Mouse (Mus musculus) embryonic facial prominence, embryonic 14.5 days (tissue): ENCODE measurements at regions not wholly inside any gene's neighbourhood (a gene's known extent, or its start where the extent isn't known, plus 50 kb on each side); places are given as distances from the start of the nearest gene placed in this dataset.

Experiments
- ATAC-seq: fragments of 200-750 bp; cut with Nextera tagmentation; 2 replicates; pipeline ENCODE4 v1.8.0; 2017; ENCODE audit warnings: low read depth, moderate number of reproducible peaks, moderate TSS enrichment
- DNase-seq: peaks from one replicate; pipeline ENCODE4 v3.0.0-alpha.2; 2015; ENCODE audit warnings: low spot score
- H3K27ac ChIP-seq: fragments of 300-500 bp; sonication (generic); replicated peaks from 2 replicates; pipeline ENCODE4 v1.5.1; 2014; ENCODE audit warnings: low read depth, mild to moderate bottlenecking, low read length, moderate library complexity
- H3K27me3 ChIP-seq: fragments of 300-500 bp; sonication (generic); replicated peaks from 2 replicates; pipeline ENCODE4 v1.6.1; 2014; ENCODE audit warnings: low read length; ENCODE audit not compliant: control insufficient read depth, insufficient read depth
- H3K36me3 ChIP-seq: fragments of 300-500 bp; sonication (generic); 2 replicates; pipeline ENCODE4 v1.6.1; 2014; ENCODE audit warnings: low read length, mixed read lengths; ENCODE audit not compliant: control insufficient read depth, insufficient read depth
- H3K4me1 ChIP-seq: fragments of 300-500 bp; sonication (generic); 2 replicates; pipeline ENCODE4 v1.6.1; 2014; ENCODE audit warnings: antibody characterized with exemption, low read length; ENCODE audit not compliant: control insufficient read depth, insufficient read depth
- H3K4me2 ChIP-seq: fragments of 300-500 bp; sonication (generic); 2 replicates; pipeline ENCODE4 v1.6.1; 2014; ENCODE audit warnings: low read depth, mild to moderate bottlenecking, low read length, moderate library complexity, mixed read lengths
- H3K4me3 ChIP-seq: fragments of 300-500 bp; sonication (generic); 2 replicates; pipeline ENCODE4 v1.5.1; 2014; ENCODE audit warnings: low read depth, mild to moderate bottlenecking, low read length
- H3K9ac ChIP-seq: fragments of 300-500 bp; sonication (generic); 2 replicates; pipeline ENCODE4 v1.6.1; 2014; ENCODE audit warnings: low read depth, mild to moderate bottlenecking, low read length, moderate library complexity, mixed read lengths
- H3K9me3 ChIP-seq: fragments of 300-500 bp; sonication (generic); 2 replicates; pipeline ENCODE4 v1.6.1; 2016; ENCODE audit warnings: low read length; ENCODE audit not compliant: control insufficient read depth
- WGBS: fragments of 180-500 bp; shearing (Covaris S2); extraction: QIAGEN DNeasy Blood & Tissue Kit; methylation state at CpG from one replicate; pipeline ENCODE4 v1.1.7; 2014; 5-methylcytosine and 5-hydroxymethylcytosine counted together

DNA sequence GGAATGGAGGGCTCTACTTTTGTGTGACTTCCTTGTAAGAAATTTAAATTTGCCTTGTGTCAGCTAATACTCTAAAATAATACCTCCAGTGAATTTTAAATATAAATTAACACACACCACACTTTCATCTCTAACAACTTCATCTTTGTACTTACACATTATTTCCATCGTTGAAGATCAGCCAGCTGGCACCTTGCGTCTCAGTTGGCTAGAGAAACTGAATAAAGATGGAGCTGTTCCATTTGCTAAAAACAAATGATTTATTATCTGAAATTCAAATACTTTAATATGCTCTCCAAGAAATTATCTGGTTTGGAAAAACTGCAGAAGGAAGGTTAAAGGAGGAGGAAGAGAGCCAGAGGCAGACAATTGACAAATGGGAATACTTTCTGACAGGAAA is 122.0 kb upstream of the Gm11096 start:
- no peaks in the 10 kb centered on the region for H3K36me3 ChIP-seq
- no peak overlapping the region for H3K9ac ChIP-seq
- H3K4me1 ChIP-seq: no peaks in the 10 kb centered on the region
- no peaks in the 10 kb centered on the region for H3K9me3 ChIP-seq
- WGBS: 86% methylated on average over 2 of the region's 2 CpGs
- DNase-seq (peak; percentile 30), ATAC-seq (no peak)
- H3K4me2 ChIP-seq: no peak overlapping the region
- no peak overlapping the region for H3K27ac ChIP-seq
- H3K4me3 ChIP-seq: no peak overlapping the region
- H3K27me3 ChIP-seq: no peaks in the 10 kb centered on the region

DNA sequence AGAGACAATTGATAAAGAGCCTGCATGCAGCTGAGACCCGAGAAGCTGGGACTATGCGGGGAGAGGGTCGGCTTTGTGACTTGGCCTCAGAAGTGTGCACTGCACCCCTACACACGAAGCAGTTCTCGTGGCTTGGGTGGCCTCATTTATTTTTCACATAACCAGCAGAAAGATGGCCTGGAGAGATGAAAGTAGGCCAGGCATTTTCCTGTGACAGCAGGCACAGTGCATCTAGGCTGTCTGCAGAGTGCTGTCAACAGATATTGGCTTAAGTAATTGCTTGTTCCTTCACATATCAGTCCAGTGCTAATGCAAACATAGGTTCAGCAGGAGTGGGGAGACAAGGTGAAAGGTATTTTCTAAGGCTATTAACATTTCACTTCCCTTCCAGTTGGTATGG is 124.9 kb upstream of the Gm11096 start:
- Histone ChIP-seq H3K9me3 (no peaks in the 10 kb centered on the region), H3K27ac (no peak overlapping the region), H3K36me3 (no peaks in the 10 kb centered on the region), H3K9ac (no peak overlapping the region), H3K27me3 (no peaks in the 10 kb centered on the region), H3K4me3 (no peak overlapping the region), H3K4me2 (no peak overlapping the region), H3K4me1 (no peaks in the 10 kb centered on the region)
- WGBS: 69% methylated on average over 5 of the region's 5 CpGs
- no peak for DNase-seq
- no peak for ATAC-seq

DNA sequence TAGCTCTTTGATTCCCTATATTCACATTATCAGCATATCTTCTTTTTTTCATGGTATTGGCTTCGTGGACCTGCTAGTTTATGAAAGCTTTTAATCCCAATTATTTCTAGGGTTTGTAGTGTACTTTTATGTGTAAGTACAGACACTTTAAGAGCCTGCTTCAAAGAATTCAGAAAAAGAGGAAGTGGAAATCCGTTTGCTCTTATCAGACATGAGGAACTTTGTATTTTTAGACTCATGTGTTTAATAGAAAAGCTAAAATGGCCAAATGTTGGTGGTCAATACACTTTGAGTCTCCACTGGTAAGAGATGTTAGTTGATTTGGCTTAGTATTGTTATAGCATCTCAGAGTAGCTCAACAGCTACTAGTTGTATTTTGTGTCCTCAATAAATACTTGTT is 135.7 kb upstream of the Gm11096 start:
- Histone ChIP-seq H3K9me3 (no peaks in the 10 kb centered on the region), H3K4me1 (no peaks in the 10 kb centered on the region), H3K36me3 (no peaks in the 10 kb centered on the region), H3K27me3 (no peaks in the 10 kb centered on the region), H3K9ac (no peak overlapping the region), H3K4me3 (no peak overlapping the region), H3K27ac (no peak overlapping the region), H3K4me2 (no peak overlapping the region)
- 61% methylated on average over 2 of the region's 2 CpGs for WGBS
- no peak for DNase-seq
- ATAC-seq: no peak

DNA sequence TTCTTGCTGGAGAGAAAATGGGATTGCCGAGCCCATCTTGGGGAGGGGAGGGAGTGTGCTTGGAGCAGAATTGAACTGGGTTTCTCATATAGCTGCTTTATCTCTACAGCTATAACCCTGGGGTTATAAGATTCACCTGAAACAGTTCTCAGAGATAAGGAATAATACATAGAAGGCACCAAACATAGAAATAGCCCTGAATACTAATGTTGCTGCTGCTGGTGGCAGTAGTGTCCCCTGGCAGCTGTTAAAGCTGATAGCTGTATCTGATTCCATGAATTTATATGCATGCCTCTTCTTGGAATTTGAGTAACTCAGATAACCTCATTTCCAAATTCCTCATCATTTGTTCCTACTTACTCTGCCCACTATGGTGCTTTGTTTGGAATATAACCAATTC is 137.0 kb upstream of the Gm11096 start:
- Histone ChIP-seq H3K4me1 (no peaks in the 10 kb centered on the region), H3K4me2 (no peak overlapping the region), H3K27ac (no peak overlapping the region), H3K9ac (no peak overlapping the region), H3K4me3 (no peak overlapping the region), H3K27me3 (no peaks in the 10 kb centered on the region), H3K9me3 (no peaks in the 10 kb centered on the region), H3K36me3 (no peaks in the 10 kb centered on the region)
- WGBS: 71% methylated on average over 1 of the region's 1 CpGs
- DNase-seq: no peak
- ATAC-seq: no peak

DNA sequence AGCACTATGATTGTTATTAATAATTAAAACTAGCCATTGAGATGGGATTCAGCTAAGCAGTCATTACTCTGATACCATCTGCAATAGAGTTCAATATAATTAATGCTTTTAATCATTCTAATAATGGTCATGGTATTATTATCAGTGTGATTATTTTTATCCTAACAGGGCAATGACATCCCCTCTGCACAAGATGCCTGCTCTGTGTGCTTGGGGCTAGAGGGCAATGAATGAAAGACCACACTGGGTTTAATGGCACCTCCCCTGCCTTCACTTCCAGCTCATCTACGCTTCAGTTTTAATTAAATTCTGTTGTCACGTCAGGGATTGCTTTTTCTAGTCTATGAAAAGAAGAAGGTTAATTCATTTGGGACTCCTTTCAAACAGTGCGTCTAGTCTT is 139.1 kb upstream of the Gm11096 start:
- H3K27ac ChIP-seq: no peak overlapping the region
- DNase-seq: no peak

DNA sequence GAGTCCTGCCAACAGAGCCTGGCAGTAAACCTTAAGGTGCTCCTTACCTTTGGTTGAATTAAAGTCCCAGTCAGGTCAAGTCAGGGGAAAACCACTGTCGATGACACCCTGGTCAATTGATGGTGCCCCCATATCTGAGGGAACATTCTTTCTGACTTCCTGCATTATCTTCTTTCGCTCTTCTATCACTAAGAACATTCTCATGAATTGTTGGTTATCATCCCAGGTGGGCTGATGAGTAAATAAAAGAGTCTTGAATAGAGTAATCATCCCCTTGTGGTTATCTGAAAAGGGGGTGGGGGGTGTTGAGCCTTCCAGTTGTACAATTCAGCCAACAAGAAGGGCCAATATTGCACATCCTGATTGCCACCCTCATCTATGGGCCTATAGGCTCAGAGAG is 149.7 kb upstream of the Gm11096 start:
- no peak overlapping the region for H3K27ac ChIP-seq
- 85% methylated on average over 2 of the region's 2 CpGs for whole genome bisulfite sequencing
- no peak overlapping the region for H3K4me2 ChIP-seq
- DNase-seq (no peak), ATAC-seq (no peak)
- no peak overlapping the region for H3K9ac ChIP-seq
- H3K4me1 ChIP-seq: no peaks in the 10 kb centered on the region
- H3K27me3 ChIP-seq: no peaks in the 10 kb centered on the region
- H3K9me3 ChIP-seq: no peaks in the 10 kb centered on the region
- H3K4me3 ChIP-seq: no peak overlapping the region
- no peaks in the 10 kb centered on the region for H3K36me3 ChIP-seq

More for the DNA sequence above, 139.1 kb upstream of the Gm11096 start:
- Histone ChIP-seq H3K36me3 (no peaks in the 10 kb centered on the region), H3K27me3 (no peaks in the 10 kb centered on the region), H3K9ac (no peak overlapping the region), H3K4me1 (no peaks in the 10 kb centered on the region), H3K4me2 (no peak overlapping the region), H3K4me3 (no peak overlapping the region), H3K9me3 (no peaks in the 10 kb centered on the region)
- ATAC-seq: no peak
- WGBS: 66% methylated on average over 3 of the region's 3 CpGs

DNA sequence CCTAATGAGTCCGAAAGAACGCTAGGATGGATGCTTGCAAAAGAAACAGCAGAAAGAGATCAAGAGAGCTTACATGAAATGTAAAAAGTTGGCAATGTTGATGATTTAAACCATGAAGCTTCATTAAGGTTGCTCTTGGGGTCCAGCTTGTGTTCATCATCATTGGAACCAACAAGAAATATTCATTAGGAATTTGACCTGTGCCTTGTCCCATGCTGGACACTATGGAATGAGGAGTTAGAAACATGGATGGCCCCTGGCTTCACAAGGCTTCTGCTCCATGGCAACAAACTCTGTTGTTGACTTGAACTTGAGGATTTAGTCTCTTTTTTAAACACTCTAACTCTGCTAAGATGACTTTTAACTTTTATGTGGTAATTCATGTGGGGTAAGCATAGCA is 159.0 kb upstream of the Gm11096 start:
- H3K27me3 ChIP-seq: no peaks in the 10 kb centered on the region
- H3K36me3 ChIP-seq: no peaks in the 10 kb centered on the region
- DNase-seq (no peak), ATAC-seq (no peak)
- H3K4me2 ChIP-seq: no peak overlapping the region
- H3K4me3 ChIP-seq: no peak overlapping the region
- H3K27ac ChIP-seq: no peak overlapping the region
- 84% methylated on average over 2 of the region's 2 CpGs for WGBS
- H3K9me3 ChIP-seq: no peaks in the 10 kb centered on the region
- no peaks in the 10 kb centered on the region for H3K4me1 ChIP-seq
- no peak overlapping the region for H3K9ac ChIP-seq

DNA sequence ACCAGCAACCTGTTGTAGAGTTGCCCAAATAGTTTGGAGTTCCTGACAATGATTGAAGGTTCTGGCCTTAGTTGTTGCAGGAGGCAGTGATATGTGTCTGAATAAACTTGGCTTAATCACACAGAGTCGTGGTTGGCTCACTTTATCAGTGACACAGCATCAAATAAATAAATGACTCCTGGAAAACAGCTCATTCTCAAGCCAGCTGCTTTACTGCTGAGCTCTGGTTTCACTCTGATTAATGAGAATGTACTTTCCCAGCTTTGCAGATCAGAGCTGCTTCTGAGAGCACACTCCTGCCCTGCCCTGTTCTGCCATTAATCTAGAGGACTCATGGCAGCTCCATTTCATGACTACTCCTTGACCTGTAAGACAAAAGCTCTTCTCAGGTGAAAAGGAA is 171.3 kb upstream of the Gm11096 start:
- H3K27ac ChIP-seq: no peak overlapping the region
- no peak overlapping the region for H3K4me3 ChIP-seq
- no peaks in the 10 kb centered on the region for H3K9me3 ChIP-seq
- H3K27me3 ChIP-seq: no peaks in the 10 kb centered on the region
- 21% methylated on average over 1 of the region's 1 CpGs for WGBS
- H3K4me2 ChIP-seq: no peak overlapping the region
- ATAC-seq: no peak
- no peaks in the 10 kb centered on the region for H3K36me3 ChIP-seq
- no peaks in the 10 kb centered on the region for H3K4me1 ChIP-seq
- DNase-seq: peak; percentile 13
- H3K9ac ChIP-seq: no peak overlapping the region

DNA sequence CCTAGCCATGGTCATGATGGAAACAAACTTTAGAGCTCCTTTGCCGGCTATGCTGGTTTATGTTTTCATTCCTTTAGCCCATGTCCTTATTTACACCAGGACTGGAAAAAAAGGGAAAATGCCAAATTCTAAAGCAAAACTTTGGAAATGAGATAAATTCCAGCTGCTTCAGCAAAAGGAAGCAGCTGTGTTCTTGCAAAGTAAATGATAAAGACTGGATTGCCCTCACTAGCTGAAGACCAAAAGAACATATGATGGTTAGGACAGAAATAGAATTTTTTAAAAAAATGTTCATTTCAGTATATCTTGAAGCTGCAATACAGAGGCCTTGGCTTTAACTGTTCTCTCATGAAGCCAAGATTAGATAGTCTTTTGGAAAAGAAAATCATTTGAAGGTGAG is 179.6 kb upstream of the Gm11096 start:
- no peak for DNase-seq
- WGBS: 77% methylated on average over 1 of the region's 1 CpGs
- Histone ChIP-seq H3K9me3 (no peaks in the 10 kb centered on the region), H3K4me1 (no peaks in the 10 kb centered on the region), H3K9ac (no peak overlapping the region), H3K36me3 (no peaks in the 10 kb centered on the region), H3K27ac (no peak overlapping the region), H3K4me2 (no peak overlapping the region), H3K27me3 (no peaks in the 10 kb centered on the region), H3K4me3 (no peak overlapping the region)
- no peak for ATAC-seq
